Mouse (Mus musculus): Measurements from ENCODE around the gene BC030867. TPM values are rescaled to one million over a fixed set of nuclear protein-coding genes. Genes with fewer than 3 reads are reported as not detected.

Gene BC030867
- total RNA-seq, 2 experiments from 2014 or later, result 0.66 to 0.76 TPM

Small RNA genes lying within 50 kb of the gene (microRNA-seq; reads per million reads assigned to microRNA genes)
- gene Mir8101, result 9.2 reads per million, percentile 23 among the genes with 10 or more reads in this experiment

Other genes with a start within 250 kb of the BC030867 start
- gene Mpp3, start 220.4 kb upstream of the BC030867 start, total RNA-seq (2021), result 10 to 100 TPM in 1 of 2 experiments, 1 to 10 TPM in 1; 5.3 to 17.3 TPM
- gene Cd300lg, start 207.4 kb upstream of the BC030867 start, total RNA-seq (2021), result 10 to 100 TPM; 40.3 to 48.6 TPM
- gene Mpp2, start 160.4 kb upstream of the BC030867 start, total RNA-seq (2021), result 10 to 100 TPM in 1 of 2 experiments, 1 to 10 TPM in 1; 8.9 to 10.8 TPM
- gene Ppy, start 147.6 kb upstream of the BC030867 start, total RNA-seq (2021), result not detected
- gene Pyy, start 141.1 kb upstream of the BC030867 start, total RNA-seq (2021), result not detected
- gene Nags, start 103.4 kb upstream of the BC030867 start, total RNA-seq (2021), result under 1 TPM; 0.13 to 0.43 TPM
- gene Tmem101, start 92.5 kb upstream of the BC030867 start, total RNA-seq (2021), result 10 to 100 TPM; 15.2 to 17.7 TPM
- gene Lsm12, start 63.6 kb upstream of the BC030867 start, total RNA-seq (2021), result 10 to 100 TPM; 81.9 to 90.1 TPM
- 100 to 1,000 TPM; 126 to 133 TPM for gene G6pc3, start 59.3 kb upstream of the BC030867 start, total RNA-seq (2021)
- 10 to 100 TPM; 96.3 to 96.5 TPM for gene Hdac5, start 18.7 kb upstream of the BC030867 start, total RNA-seq (2021)
- gene Asb16, start 19.9 kb downstream of the BC030867 start, total RNA-seq (2021), result under 1 TPM; 0.10 to 0.30 TPM
- 10 to 100 TPM; 47.3 to 60.4 TPM for gene Tmub2, start 36.0 kb downstream of the BC030867 start, total RNA-seq (2021)
- 10 to 100 TPM; 51.6 to 54.2 TPM for gene Atxn7l3, start 47.7 kb downstream of the BC030867 start, total RNA-seq (2021)
- gene Ubtf, start 70.9 kb downstream of the BC030867 start, total RNA-seq (2021), result 100 to 1,000 TPM; 101 to 103 TPM
- 1 to 10 TPM in 1 of 2 experiments, under 1 TPM in 1; 0.56 to 1.8 TPM for gene Slc4a1, start 117.3 kb downstream of the BC030867 start, total RNA-seq (2021)
- 10 to 100 TPM; 29.1 to 29.6 TPM for gene Rundc3a, start 144.5 kb downstream of the BC030867 start, total RNA-seq (2021)
- gene Slc25a39, start 159.1 kb downstream of the BC030867 start, total RNA-seq (2021), result 100 to 1,000 TPM; 453 to 470 TPM
- 100 to 1,000 TPM; 181 to 214 TPM for gene Grn, start 181.4 kb downstream of the BC030867 start, total RNA-seq (2021)
- 1 to 10 TPM; 5.8 to 6.1 TPM for gene Fam171a2, start 198.8 kb downstream of the BC030867 start, total RNA-seq (2021)
- gene Itga2b, start 221.2 kb downstream of the BC030867 start, total RNA-seq (2021), result 1 to 10 TPM; 3.0 to 4.6 TPM